Mouse (Mus musculus): ENCODE results near the gene Dgkg. TPM values are rescaled to one million over a fixed set of nuclear protein-coding genes. Genes with fewer than 3 reads are reported as not detected.

Dgkg gene
- polyA plus RNA-seq, 1 experiment from 2014 or later = 0.20 TPM

- 17% methylated on average over 2 of the region's 2 CpGs for WGBS
- H3K4me1 ChIP-seq = 0 out of 2 replicates have a peak, but pooled peaks cover 3% of the 10 kb centered on the region
- H3K27ac ChIP-seq = no peak overlapping the region
- no peak overlapping the region for H3K9ac ChIP-seq
- H3K36me3 ChIP-seq = no peaks in the 10 kb centered on the region
- no peak overlapping the region for H3K4me2 ChIP-seq (replicated peaks)
- H3K27me3 ChIP-seq (replicated peaks) = no peaks in the 10 kb centered on the region
- no peak overlapping the region for H3K4me3 ChIP-seq
- no peaks in the 10 kb centered on the region for H3K9me3 ChIP-seq
- no peak for ATAC-seq (ENCODE audit: low FRiP score, low read depth)
Measured at GRCm38 (mm10) chr16:22583401-22583800, 73.6 kb downstream of the Dgkg start.

GRCm38 (mm10) chr16:22582173-22582929 lies 74.7 kb downstream of the Dgkg start:
- no peak for ATAC-seq (ENCODE audit: low FRiP score, low read depth)
- H3K9ac ChIP-seq = no peak overlapping the region
- no peaks in the 10 kb centered on the region for H3K36me3 ChIP-seq
- no peak overlapping the region for H3K27ac ChIP-seq
- no peaks in the 10 kb centered on the region for H3K27me3 ChIP-seq (replicated peaks)
- no peak overlapping the region for H3K4me2 ChIP-seq (replicated peaks)
- WGBS = 77% methylated on average over 11 of the region's 11 CpGs
- no peak overlapping the region for H3K4me3 ChIP-seq
- H3K9me3 ChIP-seq = no peaks in the 10 kb centered on the region
- H3K4me1 ChIP-seq = 0 out of 2 replicates have a peak, but pooled peaks cover 3% of the 10 kb centered on the region

GRCm38 (mm10) chr16:22580103-22580502 lies 76.9 kb downstream of the Dgkg start:
- H3K27ac ChIP-seq = no peak overlapping the region

GRCm38 (mm10) chr16:22578883-22579282 lies 78.1 kb downstream of the Dgkg start:
- WGBS = 90% methylated on average over 10 of the region's 10 CpGs
- no peaks in the 10 kb centered on the region for H3K36me3 ChIP-seq
- H3K9ac ChIP-seq = no peak overlapping the region
- H3K4me3 ChIP-seq = no peak overlapping the region
- 0 out of 2 replicates have a peak, but pooled peaks cover 3% of the 10 kb centered on the region for H3K4me1 ChIP-seq
- no peak overlapping the region for H3K4me2 ChIP-seq (replicated peaks)
- H3K9me3 ChIP-seq = no peaks in the 10 kb centered on the region
- H3K27me3 ChIP-seq (replicated peaks) = no peaks in the 10 kb centered on the region; the same call in 1 of the 2 replicates
- no peak overlapping the region for H3K27ac ChIP-seq
- ATAC-seq (ENCODE audit: low FRiP score, low read depth) = no peak

More at GRCm38 (mm10) chr16:22580103-22580502, 76.9 kb downstream of the Dgkg start:
- Histone ChIP-seq H3K36me3 (no peaks in the 10 kb centered on the region), H3K4me2 (replicated peaks) (no peak overlapping the region), H3K4me3 (no peak overlapping the region), H3K9ac (no peak overlapping the region), H3K9me3 (no peaks in the 10 kb centered on the region), H3K27me3 (replicated peaks) (no peaks in the 10 kb centered on the region; the same call in 1 of the 2 replicates), H3K4me1 (0 out of 2 replicates have a peak, but pooled peaks cover 3% of the 10 kb centered on the region)
- no peak for ATAC-seq (ENCODE audit: low FRiP score, low read depth)
- WGBS = 46% methylated on average over 5 of the region's 5 CpGs

GRCm38 (mm10) chr16:22577656-22578055 lies 79.4 kb downstream of the Dgkg start:
- no peak overlapping the region for H3K4me2 ChIP-seq (replicated peaks)
- H3K4me3 ChIP-seq = no peak overlapping the region
- no peak for ATAC-seq (ENCODE audit: low FRiP score, low read depth)
- H3K4me1 ChIP-seq = 0 out of 2 replicates have a peak, but pooled peaks cover 3% of the 10 kb centered on the region
- H3K9ac ChIP-seq = no peak overlapping the region
- WGBS = 61% methylated on average over 8 of the region's 8 CpGs
- H3K27me3 ChIP-seq (replicated peaks) = peaks cover 6% of the 10 kb centered on the region; the same call in 1 of the 2 replicates
- H3K36me3 ChIP-seq = no peaks in the 10 kb centered on the region
- H3K27ac ChIP-seq = no peak overlapping the region
- H3K9me3 ChIP-seq = no peaks in the 10 kb centered on the region

GRCm38 (mm10) chr16:22574164-22574563 lies 82.9 kb downstream of the Dgkg start:
- no peaks in the 10 kb centered on the region for H3K4me1 ChIP-seq
- H3K36me3 ChIP-seq = no peaks in the 10 kb centered on the region
- peaks cover 10% of the 10 kb centered on the region for H3K27me3 ChIP-seq (replicated peaks)
- H3K4me2 ChIP-seq (replicated peaks) = no peak overlapping the region
- WGBS = 70% methylated on average over 7 of the region's 7 CpGs
- no peak overlapping the region for H3K27ac ChIP-seq
- no peak overlapping the region for H3K9ac ChIP-seq
- no peaks in the 10 kb centered on the region for H3K9me3 ChIP-seq
- ATAC-seq (ENCODE audit: low FRiP score, low read depth) = no peak
- no peak overlapping the region for H3K4me3 ChIP-seq

GRCm38 (mm10) chr16:22572641-22573341 lies 84.2 kb downstream of the Dgkg start:
- ATAC-seq (ENCODE audit: low FRiP score, low read depth) = no peak
- Histone ChIP-seq H3K4me1 (no peaks in the 10 kb centered on the region), H3K27me3 (replicated peaks) (peaks cover 10% of the 10 kb centered on the region), H3K4me3 (no peak overlapping the region), H3K36me3 (no peaks in the 10 kb centered on the region), H3K9ac (no peak overlapping the region), H3K4me2 (replicated peaks) (no peak overlapping the region), H3K27ac (no peak overlapping the region), H3K9me3 (no peaks in the 10 kb centered on the region)
- WGBS = 47% methylated on average over 21 of the region's 21 CpGs

- Histone ChIP-seq H3K27me3 (replicated peaks) (no peaks in the 10 kb centered on the region), H3K4me3 (no peak overlapping the region), H3K9me3 (no peaks in the 10 kb centered on the region), H3K36me3 (no peaks in the 10 kb centered on the region), H3K4me2 (replicated peaks) (no peak overlapping the region), H3K9ac (no peak overlapping the region), H3K4me1 (no peaks in the 10 kb centered on the region), H3K27ac (no peak overlapping the region)
- WGBS = 80% methylated on average over 3 of the region's 3 CpGs
- no peak for ATAC-seq (ENCODE audit: low FRiP score, low read depth)
Measured at GRCm38 (mm10) chr16:22564907-22565272, 92.1 kb downstream of the Dgkg start.

GRCm38 (mm10) chr16:22564259-22564906 lies 92.6 kb downstream of the Dgkg start:
- H3K9me3 ChIP-seq = no peaks in the 10 kb centered on the region
- no peak overlapping the region for H3K4me2 ChIP-seq (replicated peaks)
- no peaks in the 10 kb centered on the region for H3K27me3 ChIP-seq (replicated peaks)
- H3K36me3 ChIP-seq = no peaks in the 10 kb centered on the region
- no peak overlapping the region for H3K4me3 ChIP-seq
- H3K9ac ChIP-seq = no peak overlapping the region
- ATAC-seq (ENCODE audit: low FRiP score, low read depth) = 0 out of 2 replicates have a peak, but pooled peaks have one; percentile 33
- H3K27ac ChIP-seq = no peak overlapping the region
- 60% methylated on average over 14 of the region's 14 CpGs for WGBS
- no peaks in the 10 kb centered on the region for H3K4me1 ChIP-seq

- ATAC-seq (ENCODE audit: low FRiP score, low read depth) = no peak
- Histone ChIP-seq H3K4me1 (no peaks in the 10 kb centered on the region), H3K27me3 (replicated peaks) (no peaks in the 10 kb centered on the region), H3K4me2 (replicated peaks) (no peak overlapping the region), H3K36me3 (no peaks in the 10 kb centered on the region), H3K9ac (no peak overlapping the region), H3K4me3 (no peak overlapping the region), H3K27ac (no peak overlapping the region), H3K9me3 (no peaks in the 10 kb centered on the region)
Measured at GRCm38 (mm10) chr16:22563594-22563993, 93.4 kb downstream of the Dgkg start.

GRCm38 (mm10) chr16:22554996-22555395 lies 102.0 kb downstream of the Dgkg start:
- no peaks in the 10 kb centered on the region for H3K36me3 ChIP-seq
- H3K4me3 ChIP-seq = no peak overlapping the region
- WGBS = 46% methylated on average over 2 of the region's 2 CpGs
- ATAC-seq (ENCODE audit: low FRiP score, low read depth) = no peak
- H3K27ac ChIP-seq = no peak overlapping the region
- no peak overlapping the region for H3K9ac ChIP-seq
- H3K9me3 ChIP-seq = no peaks in the 10 kb centered on the region
- no peak overlapping the region for H3K4me2 ChIP-seq (replicated peaks)
- H3K4me1 ChIP-seq = no peaks in the 10 kb centered on the region
- H3K27me3 ChIP-seq (replicated peaks) = peaks cover 5% of the 10 kb centered on the region; the same call in 1 of the 2 replicates

GRCm38 (mm10) chr16:22552351-22552750 lies 104.7 kb downstream of the Dgkg start:
- no peak overlapping the region for H3K4me3 ChIP-seq
- no peaks in the 10 kb centered on the region for H3K9me3 ChIP-seq
- no peaks in the 10 kb centered on the region for H3K4me1 ChIP-seq
- no peak for ATAC-seq (ENCODE audit: low FRiP score, low read depth)
- no peak overlapping the region for H3K9ac ChIP-seq
- H3K36me3 ChIP-seq = no peaks in the 10 kb centered on the region
- 87% methylated on average over 9 of the region's 9 CpGs for WGBS
- H3K4me2 ChIP-seq (replicated peaks) = no peak overlapping the region
- H3K27me3 ChIP-seq (replicated peaks) = peaks cover 5% of the 10 kb centered on the region; the same call in 1 of the 2 replicates
- no peak overlapping the region for H3K27ac ChIP-seq
